Comparison of ENCODE assay signal across 8 mouse cellular contexts in the genomic region with DNA sequence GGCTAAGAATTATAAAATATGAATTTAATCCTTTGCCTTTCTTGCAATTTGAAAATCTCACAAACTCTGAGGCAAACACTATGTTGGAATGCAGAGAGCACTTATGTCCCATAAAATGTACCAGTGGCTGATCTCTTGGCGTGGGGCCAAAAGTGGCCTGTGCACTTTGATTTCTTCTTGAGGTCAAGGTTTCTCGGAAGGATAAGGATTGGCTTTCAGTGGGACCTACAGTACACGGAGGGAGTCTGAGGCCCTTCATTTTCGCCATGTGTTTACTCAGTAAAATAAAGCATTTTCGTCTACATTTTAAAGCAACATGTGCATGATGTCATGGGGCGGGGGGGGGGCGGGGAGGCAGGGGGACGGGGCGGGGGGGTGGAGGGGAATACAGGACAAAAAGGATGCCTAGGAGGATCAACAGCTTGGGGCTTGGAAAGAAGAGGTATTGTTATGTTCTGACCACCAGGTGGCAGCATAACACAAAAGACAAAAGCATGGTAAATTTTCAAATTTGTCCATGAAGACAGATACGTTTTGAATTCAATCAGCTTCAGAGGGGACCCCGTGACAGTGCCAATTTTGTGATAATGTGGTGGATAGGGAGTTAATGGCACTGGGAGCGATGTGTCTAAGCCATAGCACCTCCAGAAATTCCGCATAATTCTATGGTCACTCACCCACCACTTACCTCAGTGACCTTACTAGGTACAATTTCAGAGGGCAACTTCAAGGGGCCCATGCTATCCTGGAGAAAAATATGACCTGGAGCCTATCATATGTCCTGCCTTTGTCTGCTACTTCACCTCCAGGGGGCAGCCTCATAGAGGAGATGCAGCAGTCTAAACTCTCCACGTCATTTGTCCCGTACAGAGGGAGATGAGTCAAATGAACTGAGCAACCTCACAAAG.
DNase-seq lines count a peak whose midpoint lies in the region; ATAC-seq and TF ChIP-seq lines count a peak whose summit lies in the region.

No protein-coding gene starts in this region.

- H3K79me3 ChIP-seq in C2C12 (ENCODE audit: low read depth), result no peaks in the 10 kb centered on the region

- H3K4me2 ChIP-seq in heart, postnatal 0 days (ENCODE audit: low read depth, low read length), result no peak overlapping the region
- 0 out of 2 replicates have a peak overlapping the region, but pooled peaks have one; percentile 22 for H3K4me2 ChIP-seq in embryonic facial prominence, embryonic 12.5 days (replicated peaks)
- H3K4me2 ChIP-seq in intestine, postnatal 0 days (replicated peaks; ENCODE audit: low read depth), result no peak overlapping the region
- peak overlapping the region; percentile 34 for H3K4me2 ChIP-seq in midbrain, embryonic 12.5 days (replicated peaks)

- ATAC-seq in heart, postnatal 0 days (ENCODE audit: insufficient read depth, low read depth), result no peak
- ATAC-seq in embryonic facial prominence, embryonic 12.5 days (ENCODE audit: insufficient number of reproducible peaks, insufficient read depth, low FRiP score, low TSS enrichment), result no peak
- ATAC-seq in intestine, postnatal 0 days, result 0 out of 2 replicates have a peak, but pooled peaks have one; percentile 13
- ATAC-seq in midbrain, embryonic 12.5 days (ENCODE audit: low FRiP score, low read depth), result peak; percentile 74

- H3K36me3 ChIP-seq in heart, postnatal 0 days (replicated peaks; ENCODE audit: control insufficient read depth, insufficient read depth, low read length), result no peaks in the 10 kb centered on the region
- no peaks in the 10 kb centered on the region for H3K36me3 ChIP-seq in C2C12 (ENCODE audit: control insufficient read depth, insufficient read depth)
- no peaks in the 10 kb centered on the region for H3K36me3 ChIP-seq in embryonic facial prominence, embryonic 12.5 days
- no peaks in the 10 kb centered on the region for H3K36me3 ChIP-seq in intestine, postnatal 0 days (ENCODE audit: control insufficient read depth, insufficient read depth)
- H3K36me3 ChIP-seq in midbrain, embryonic 12.5 days, result no peaks in the 10 kb centered on the region

- no peak overlapping the region for H3K9ac ChIP-seq in heart, postnatal 0 days (replicated peaks; ENCODE audit: low read depth, low read length)
- H3K9ac ChIP-seq in embryonic facial prominence, embryonic 12.5 days, result no peak overlapping the region
- no peak overlapping the region for H3K9ac ChIP-seq in intestine, postnatal 0 days (ENCODE audit: low read depth, low read length)
- H3K9ac ChIP-seq in midbrain, embryonic 12.5 days (replicated peaks), result no peak overlapping the region

- no peaks in the 10 kb centered on the region for H3K9me3 ChIP-seq in heart, postnatal 0 days (replicated peaks; ENCODE audit: control insufficient read depth, low read length)
- H3K9me3 ChIP-seq in embryonic facial prominence, embryonic 12.5 days, result no peaks in the 10 kb centered on the region
- H3K9me3 ChIP-seq in intestine, postnatal 0 days (ENCODE audit: control insufficient read depth), result no peaks in the 10 kb centered on the region
- no peaks in the 10 kb centered on the region for H3K9me3 ChIP-seq in midbrain, embryonic 12.5 days

- TF ChIP-seq CTCF in heart, postnatal 0 days (IDR thresholded peaks at IDR 0.05; ENCODE audit: low read depth), result peak; percentile 65
- TF ChIP-seq CTCF in C2C12 (IDR thresholded peaks at IDR 0.05; ENCODE audit: control insufficient read depth, insufficient read depth, insufficient read length), result peak; percentile 9
- peak; percentile 76 for TF ChIP-seq CTCF in intestine, postnatal 0 days (IDR thresholded peaks at IDR 0.05; ENCODE audit: low read depth)

- no peak overlapping the region for H3K27ac ChIP-seq in heart, postnatal 0 days (ENCODE audit: low read depth)
- no peak overlapping the region for H3K27ac ChIP-seq in embryonic facial prominence, embryonic 12.5 days
- no peak overlapping the region for H3K27ac ChIP-seq in intestine, postnatal 0 days (ENCODE audit: low read depth, low read length)
- H3K27ac ChIP-seq in midbrain, embryonic 12.5 days (replicated peaks), result no peak overlapping the region

- no peak overlapping the region for H3ac ChIP-seq in C2C12 (ENCODE audit: control insufficient read depth, insufficient read length, low read depth)

- no peaks in the 10 kb centered on the region for H3K4me1 ChIP-seq in heart, postnatal 0 days (ENCODE audit: control insufficient read depth, insufficient read depth)
- no peaks in the 10 kb centered on the region for H3K4me1 ChIP-seq in embryonic facial prominence, embryonic 12.5 days
- no peaks in the 10 kb centered on the region for H3K4me1 ChIP-seq in intestine, postnatal 0 days (replicated peaks; ENCODE audit: control insufficient read depth, insufficient read depth, low read length)
- peaks cover 5% of the 10 kb centered on the region; the same call in 1 of the 2 replicates for H3K4me1 ChIP-seq in midbrain, embryonic 12.5 days

- WGBS in heart, postnatal 0 days, result 30% methylated on average over 15 of the region's 15 CpGs
- WGBS in embryonic facial prominence, embryonic 12.5 days, result 25% methylated on average over 15 of the region's 15 CpGs
- WGBS in intestine, postnatal 0 days, result 26% methylated on average over 15 of the region's 15 CpGs
- WGBS in midbrain, embryonic 12.5 days, result 23% methylated on average over 14 of the region's 15 CpGs

- no peak overlapping the region for H3K4me3 ChIP-seq in heart, postnatal 0 days (ENCODE audit: low read depth, low read length)
- no peak overlapping the region for H3K4me3 ChIP-seq in C2C12 (ENCODE audit: insufficient read depth, poor library complexity, severe bottlenecking)
- H3K4me3 ChIP-seq in embryonic facial prominence, embryonic 12.5 days, result no peak overlapping the region
- no peak overlapping the region for H3K4me3 ChIP-seq in intestine, postnatal 0 days (ENCODE audit: low read depth, low read length)
- no peak overlapping the region for H3K4me3 ChIP-seq in midbrain, embryonic 12.5 days

- no peaks in the 10 kb centered on the region for H3K27me3 ChIP-seq in heart, postnatal 0 days (ENCODE audit: control insufficient read depth, insufficient read depth, low read length)
- no peaks in the 10 kb centered on the region for H3K27me3 ChIP-seq in C2C12 (ENCODE audit: control insufficient read depth, insufficient read depth, insufficient read length)
- no peaks in the 10 kb centered on the region for H3K27me3 ChIP-seq in embryonic facial prominence, embryonic 12.5 days
- no peaks in the 10 kb centered on the region for H3K27me3 ChIP-seq in intestine, postnatal 0 days (replicated peaks; ENCODE audit: control insufficient read depth, insufficient read depth, low read length)
- peaks cover 2% of the 10 kb centered on the region; the same call in 1 of the 2 replicates for H3K27me3 ChIP-seq in midbrain, embryonic 12.5 days

- H3K79me2 ChIP-seq in C2C12 (ENCODE audit: control insufficient read depth, insufficient read depth), result no peaks in the 10 kb centered on the region

- peak; percentile 63 for DNase-seq in heart, postnatal 0 days (ENCODE audit: low spot score)
- DNase-seq in heart, adult 8-10 months (ENCODE audit: low spot score), result no peak
- peak; percentile 78 for DNase-seq in brain, adult 2 months (ENCODE audit: low read depth, low spot score)
- peak; percentile 60 for DNase-seq in thymus, postnatal 0 days (ENCODE audit: low spot score)

- TF ChIP-seq EP300 in heart, postnatal 0 days (IDR thresholded peaks at IDR 0.05; ENCODE audit: low read depth), result no peak

TF ChIP-seq in C2C12, 6 proteins besides CTCF, POLR2A, EP300 and RAD21:
- TF ChIP-seq MAX (IDR thresholded peaks at IDR 0.05) (no peak), MYOG (IDR thresholded peaks at IDR 0.05; ENCODE audit: control insufficient read depth, extremely low read depth, insufficient read length) (no peak), CEBPB (IDR thresholded peaks at IDR 0.05; ENCODE audit: low read depth) (no peak), USF1 (IDR thresholded peaks at IDR 0.05; ENCODE audit: low read depth) (no peak), MYOD1 (IDR thresholded peaks at IDR 0.05; ENCODE audit: control insufficient read depth, insufficient read length, low read depth) (no peak), FOSL1 (IDR thresholded peaks at IDR 0.05; ENCODE audit: insufficient read depth, low read length, poor library complexity, severe bottlenecking) (no peak)

Comparison
In these comparisons a context has a peak if more than half of its experiments do, and no peak if none do; other contexts are left out.
1. ATAC-seq: peak in intestine, postnatal 0 days (single experiment) and midbrain, embryonic 12.5 days (single experiment); none in heart, postnatal 0 days (single experiment) and embryonic facial prominence, embryonic 12.5 days (single experiment).
2. H3K4me2 ChIP-seq: peak in embryonic facial prominence, embryonic 12.5 days (single experiment) and midbrain, embryonic 12.5 days (single experiment); none in heart, postnatal 0 days (single experiment) and intestine, postnatal 0 days (single experiment).
3. CTCF ChIP-seq: peak in every context shown above with its lines; median percentile 76 in intestine, postnatal 0 days; 65 in heart, postnatal 0 days; 9 in C2C12.